Mouse (Mus musculus) lung, postnatal 0 days (tissue): ENCODE measurements around the gene Myl7.

Experiments used
- CTCF ChIP-seq: IDR thresholded peaks from 2 replicates; pipeline ENCODE4 v1.5.1; 2016; ENCODE audit warnings: antibody characterized with exemption, mild to moderate bottlenecking
- EP300 ChIP-seq: IDR thresholded peaks from 2 replicates; pipeline ENCODE4 v1.6.1; 2016; ENCODE audit warnings: antibody characterized with exemption, mild to moderate bottlenecking, control low read depth

DNA sequence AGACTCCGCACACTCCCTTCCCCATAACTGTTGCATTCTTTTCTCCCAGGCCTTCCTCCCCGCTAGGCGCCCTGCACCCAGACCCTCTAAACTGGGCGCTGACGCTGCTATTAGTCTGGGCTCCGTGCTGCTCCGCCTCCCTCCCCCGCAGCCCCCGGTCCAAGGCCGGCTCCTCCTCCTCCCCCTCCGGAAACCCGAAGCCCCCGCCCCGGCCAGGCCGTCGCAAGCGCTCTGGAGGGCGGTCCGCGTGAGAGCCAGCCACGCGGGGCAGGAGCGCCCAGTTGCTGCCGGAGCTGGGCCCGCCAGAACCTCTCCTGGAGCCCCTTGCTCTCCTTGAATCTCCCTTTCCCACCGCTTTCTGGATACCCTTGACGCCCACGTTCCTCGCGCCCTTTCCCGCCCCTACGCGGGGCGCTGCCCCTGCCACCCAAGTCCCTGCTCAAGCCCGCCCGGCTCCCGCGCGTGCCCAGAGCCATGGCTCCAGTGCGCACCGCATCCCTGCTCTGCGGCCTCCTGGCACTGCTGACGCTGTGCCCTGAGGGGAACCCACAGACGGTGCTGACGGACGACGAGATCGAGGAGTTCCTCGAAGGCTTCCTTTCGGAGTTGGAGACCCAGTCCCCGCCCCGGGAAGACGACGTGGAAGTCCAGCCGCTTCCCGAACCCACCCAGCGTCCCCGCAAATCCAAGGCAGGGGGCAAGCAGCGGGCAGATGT, 36.7 kb downstream of the Myl7 start, which contains the start of gene Aebp1:
- TF ChIP-seq CTCF: no peak
- no peak for TF ChIP-seq EP300
